Mouse (Mus musculus) heart, embryonic 11.5 days (tissue): ENCODE data around the gene Elk3. TPM values are rescaled to one million over a fixed set of nuclear protein-coding genes. Genes with fewer than 3 reads are reported as not detected.

ENCODE experiments used
- ATAC-seq: fragments of 200-750 bp; cut with Nextera tagmentation; replicated peaks from 2 replicates; pipeline ENCODE4 v1.8.0; 2017; ENCODE audit warnings: moderate library complexity; ENCODE audit not compliant: insufficient number of reproducible peaks, low FRiP score, low TSS enrichment
- H3K27ac ChIP-seq: fragments of 300-500 bp; sonication (generic); 2 replicates; pipeline ENCODE4 v1.5.1; 2014; ENCODE audit warnings: mild to moderate bottlenecking, low read depth, low read length
- H3K27me3 ChIP-seq: fragments of 300-500 bp; sonication (generic); 2 replicates; pipeline ENCODE4 v1.6.1; 2014; ENCODE audit warnings: mild to moderate bottlenecking, low read length, mixed read lengths; ENCODE audit not compliant: control insufficient read depth, insufficient read depth
- H3K36me3 ChIP-seq: fragments of 300-500 bp; sonication (generic); 2 replicates; pipeline ENCODE4 v1.6.1; 2014; ENCODE audit warnings: mild to moderate bottlenecking, low read length, moderate library complexity, mixed read lengths; ENCODE audit not compliant: control insufficient read depth, insufficient read depth
- H3K4me1 ChIP-seq: fragments of 300-500 bp; sonication (generic); 2 replicates; pipeline ENCODE4 v1.6.1; 2014; ENCODE audit warnings: low read length; ENCODE audit not compliant: control insufficient read depth, insufficient read depth
- H3K4me2 ChIP-seq: fragments of 300-500 bp; sonication (generic); 2 replicates; pipeline ENCODE4 v1.6.1; 2014; ENCODE audit warnings: mild to moderate bottlenecking, moderate library complexity
- H3K4me3 ChIP-seq: fragments of 300-500 bp; sonication (generic); 2 replicates; pipeline ENCODE4 v1.5.1; 2014; ENCODE audit warnings: low read depth, low read length
- H3K9ac ChIP-seq: fragments of 300-500 bp; sonication (generic); 2 replicates; pipeline ENCODE4 v1.6.1; 2014; ENCODE audit warnings: mild to moderate bottlenecking, low read depth, low read length, moderate library complexity
- H3K9me3 ChIP-seq: fragments of 300-500 bp; sonication (generic); replicated peaks from 2 replicates; pipeline ENCODE4 v1.6.1; 2016; ENCODE audit warnings: low read length; ENCODE audit not compliant: control insufficient read depth
- WGBS: fragments of 180-500 bp; shearing (Covaris S2); extraction: QIAGEN DNeasy Blood & Tissue Kit; methylation state at CpG from one replicate; pipeline ENCODE4 v1.1.7; 2014; ENCODE audit not compliant: insufficient replicate concordance; 5-methylcytosine and 5-hydroxymethylcytosine counted together
- polyA plus RNA-seq: library from polyadenylated mRNA; unstranded; fragments of >200 nt; fragmentation: Nextera tagmentation; extraction: Ambion mirVana; gene quantifications from 2 replicates; pipeline ENCODE4 v1.2.1, GENCODE M21; 2014

Gene Elk3
- polyA plus RNA-seq, 1 experiment from 2014 or later, result 42.1 TPM

- Histone ChIP-seq H3K4me2 (no peak overlapping the region), H3K27me3 (no peaks in the 10 kb centered on the region), H3K9ac (no peak overlapping the region), H3K4me1 (peaks cover 24% of the 10 kb centered on the region), H3K27ac (no peak overlapping the region), H3K4me3 (no peak overlapping the region), H3K9me3 (no peaks in the 10 kb centered on the region), H3K36me3 (peaks cover 3% of the 10 kb centered on the region; the same call in 1 of the 2 replicates)
- ATAC-seq, result no peak
- 88% methylated on average over 7 of the region's 7 CpGs for WGBS
Observed at GRCm38 (mm10) chr10:93246185-93246920, 64.6 kb downstream of the Elk3 start.

DNA sequence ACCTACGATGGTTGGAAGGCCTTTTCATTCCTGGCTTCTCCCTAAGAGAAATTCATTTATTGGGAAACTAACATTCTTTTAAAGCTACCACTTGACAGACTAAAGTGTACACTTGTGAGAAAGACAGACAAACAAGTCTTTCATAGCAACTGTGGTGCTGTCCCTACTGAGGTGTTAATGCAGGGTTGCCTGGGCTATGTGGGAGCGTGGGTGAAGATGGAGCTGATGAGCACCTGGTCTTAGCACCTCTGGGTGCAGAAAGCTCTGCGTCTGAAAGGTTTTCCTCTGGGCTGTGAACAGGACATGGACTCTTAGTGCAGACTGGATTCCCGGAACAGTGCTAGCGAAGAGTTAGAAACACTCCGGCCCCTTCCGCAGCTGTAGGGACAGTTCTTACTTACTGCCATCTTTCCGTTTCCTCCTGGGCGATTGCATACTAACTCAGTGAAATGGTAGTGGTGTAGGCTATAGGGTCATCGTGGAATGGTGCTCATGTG, 66.7 kb downstream of the Elk3 start:
- H3K27ac ChIP-seq, result no peak overlapping the region
- H3K27me3 ChIP-seq, result no peaks in the 10 kb centered on the region
- no peaks in the 10 kb centered on the region for H3K9me3 ChIP-seq
- H3K4me3 ChIP-seq, result no peak overlapping the region
- H3K4me1 ChIP-seq, result peaks cover 14% of the 10 kb centered on the region; the same call in 1 of the 2 replicates
- H3K4me2 ChIP-seq, result no peak overlapping the region
- no peak for ATAC-seq
- peaks cover 3% of the 10 kb centered on the region for H3K36me3 ChIP-seq
- 82% methylated on average over 10 of the region's 10 CpGs for WGBS
- no peak overlapping the region for H3K9ac ChIP-seq

- Histone ChIP-seq H3K4me1 (peaks cover 16% of the 10 kb centered on the region; the same call in 1 of the 2 replicates), H3K4me3 (no peak overlapping the region), H3K4me2 (no peak overlapping the region), H3K27ac (no peak overlapping the region), H3K36me3 (peaks cover 5% of the 10 kb centered on the region), H3K27me3 (no peaks in the 10 kb centered on the region), H3K9ac (no peak overlapping the region), H3K9me3 (no peaks in the 10 kb centered on the region)
- WGBS, result 15% methylated on average over 5 of the region's 5 CpGs
- ATAC-seq, result no peak
Observed at GRCm38 (mm10) chr10:93242861-93243260, 68.1 kb downstream of the Elk3 start.

DNA sequence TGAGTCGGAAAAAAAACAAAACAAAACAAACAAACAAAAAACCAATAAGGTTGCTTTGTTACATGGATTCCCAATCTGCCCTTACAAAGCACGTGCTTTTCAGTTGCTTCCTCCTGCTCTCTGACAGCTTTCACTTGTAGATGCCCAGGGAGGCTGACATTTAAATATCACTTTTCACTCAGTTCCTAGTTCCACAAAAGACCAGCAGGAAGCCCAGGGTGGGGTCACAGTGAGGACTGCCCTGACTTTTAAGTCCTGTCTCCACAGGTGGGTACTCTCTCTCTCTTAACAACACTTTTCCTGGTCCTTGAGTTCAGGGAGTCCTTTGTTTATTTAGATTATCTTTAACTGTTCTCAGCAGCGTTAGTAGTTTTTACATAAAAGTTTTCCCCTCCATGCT, 68.7 kb downstream of the Elk3 start:
- WGBS, result 16% methylated on average over 3 of the region's 3 CpGs
- no peak overlapping the region for H3K27ac ChIP-seq
- peaks cover 11% of the 10 kb centered on the region; the same call in 1 of the 2 replicates for H3K4me1 ChIP-seq
- no peak overlapping the region for H3K9ac ChIP-seq
- H3K36me3 ChIP-seq, result peaks cover 9% of the 10 kb centered on the region
- H3K9me3 ChIP-seq, result no peaks in the 10 kb centered on the region
- no peak overlapping the region for H3K4me2 ChIP-seq
- no peak overlapping the region for H3K4me3 ChIP-seq
- no peaks in the 10 kb centered on the region for H3K27me3 ChIP-seq
- ATAC-seq, result no peak

DNA sequence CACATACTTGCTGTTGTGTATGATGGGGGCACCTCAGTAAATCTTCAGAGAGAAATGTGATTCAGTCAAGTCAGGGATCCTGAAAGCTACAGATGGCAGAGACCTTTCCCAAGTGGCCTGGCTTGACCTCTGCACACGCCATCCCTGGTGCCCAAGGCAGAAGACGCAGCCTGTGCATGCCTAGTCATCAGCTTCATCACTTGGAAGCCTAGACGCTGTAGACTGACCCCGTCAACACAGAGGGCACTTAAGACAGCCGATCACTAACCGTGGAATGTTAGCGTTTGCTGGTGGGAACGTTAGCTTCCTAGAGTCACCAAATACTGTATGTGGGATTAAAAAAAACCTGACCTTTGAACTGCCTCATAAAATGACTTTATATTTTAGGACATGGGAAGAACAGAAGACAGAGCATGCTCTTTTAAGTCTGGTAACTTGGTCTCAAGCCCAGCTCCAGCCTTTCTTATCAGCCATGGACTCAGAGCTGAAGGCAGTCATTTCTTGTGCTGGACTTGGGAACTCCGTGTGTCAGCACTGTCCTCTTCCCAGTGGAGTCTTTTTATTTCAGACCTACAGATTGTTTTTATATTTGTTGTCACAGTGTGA, 71.6 kb downstream of the Elk3 start:
- H3K4me1 ChIP-seq, result peaks cover 11% of the 10 kb centered on the region; the same call in 1 of the 2 replicates
- H3K4me2 ChIP-seq, result no peak overlapping the region
- H3K36me3 ChIP-seq, result peaks cover 19% of the 10 kb centered on the region
- no peak overlapping the region for H3K9ac ChIP-seq
- ATAC-seq, result no peak
- H3K9me3 ChIP-seq, result no peaks in the 10 kb centered on the region
- H3K27me3 ChIP-seq, result no peaks in the 10 kb centered on the region
- H3K4me3 ChIP-seq, result no peak overlapping the region
- 48% methylated on average over 9 of the region's 9 CpGs for WGBS
- H3K27ac ChIP-seq, result no peak overlapping the region

- no peak overlapping the region for H3K4me3 ChIP-seq
- H3K36me3 ChIP-seq, result peaks cover 22% of the 10 kb centered on the region
- WGBS, result 88% methylated on average over 9 of the region's 9 CpGs
- H3K9me3 ChIP-seq, result no peaks in the 10 kb centered on the region
- H3K4me2 ChIP-seq, result no peak overlapping the region
- H3K9ac ChIP-seq, result no peak overlapping the region
- no peak overlapping the region for H3K27ac ChIP-seq
- ATAC-seq, result no peak
- H3K4me1 ChIP-seq, result peaks cover 3% of the 10 kb centered on the region; the same call in 1 of the 2 replicates
- H3K27me3 ChIP-seq, result no peaks in the 10 kb centered on the region
Observed at GRCm38 (mm10) chr10:93234692-93235091, 76.2 kb downstream of the Elk3 start.

- H3K4me1 ChIP-seq, result no peaks in the 10 kb centered on the region
- no peak overlapping the region for H3K4me3 ChIP-seq
- H3K4me2 ChIP-seq, result no peak overlapping the region
- H3K9ac ChIP-seq, result no peak overlapping the region
- H3K27ac ChIP-seq, result no peak overlapping the region
- no peaks in the 10 kb centered on the region for H3K9me3 ChIP-seq
- H3K36me3 ChIP-seq, result peaks cover 22% of the 10 kb centered on the region
- 84% methylated on average over 6 of the region's 6 CpGs for WGBS
- no peak for ATAC-seq
- no peaks in the 10 kb centered on the region for H3K27me3 ChIP-seq
Observed at GRCm38 (mm10) chr10:93233665-93234194, 77.2 kb downstream of the Elk3 start.

DNA sequence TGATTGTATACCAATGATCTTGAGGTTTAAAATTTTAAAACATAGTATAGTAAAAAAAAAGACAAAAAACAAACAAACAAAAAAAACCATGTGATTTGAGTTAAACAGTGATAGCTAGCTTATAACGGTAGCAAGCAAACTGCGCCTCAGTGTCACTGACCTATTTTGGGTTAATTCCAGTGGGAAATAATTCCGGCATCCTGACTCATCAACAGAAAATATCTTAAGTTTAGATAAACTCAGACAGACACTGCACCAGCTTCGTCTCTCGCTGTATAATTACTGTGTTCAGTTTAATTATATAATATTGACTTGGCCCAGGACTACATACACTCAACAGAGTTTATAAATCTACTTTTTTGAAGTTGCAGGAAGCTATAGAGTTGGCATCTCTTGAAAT, 79.0 kb downstream of the Elk3 start:
- H3K27ac ChIP-seq, result no peak overlapping the region
- no peaks in the 10 kb centered on the region for H3K9me3 ChIP-seq
- ATAC-seq, result no peak
- no peak overlapping the region for H3K4me3 ChIP-seq
- 91% methylated on average over 5 of the region's 5 CpGs for WGBS
- no peaks in the 10 kb centered on the region for H3K27me3 ChIP-seq
- peaks cover 13% of the 10 kb centered on the region for H3K36me3 ChIP-seq
- no peak overlapping the region for H3K4me2 ChIP-seq
- no peak overlapping the region for H3K9ac ChIP-seq
- peaks cover 3% of the 10 kb centered on the region; the same call in 1 of the 2 replicates for H3K4me1 ChIP-seq
